Comparison of ENCODE assay signal across 21 mouse cellular contexts in the genomic region with DNA sequence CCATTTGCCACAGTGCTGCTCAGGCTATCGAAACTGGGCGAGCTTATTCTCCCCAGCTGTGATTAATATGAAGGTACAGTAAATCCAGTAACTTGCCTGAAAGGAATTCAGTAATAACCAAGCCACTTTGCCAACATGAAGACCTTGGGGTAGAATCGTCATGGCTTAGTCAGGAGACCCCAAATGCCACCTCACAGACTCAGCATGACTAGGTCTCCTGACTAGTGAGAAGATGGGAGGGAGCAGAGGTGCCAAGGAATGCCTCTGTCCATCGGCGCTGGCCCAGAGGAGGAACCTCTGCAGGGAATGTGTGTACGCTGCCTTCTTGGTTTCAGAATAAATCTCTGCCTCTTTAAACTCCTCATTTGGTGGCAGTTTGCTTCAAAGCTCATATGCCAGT. TPM values are rescaled to one million over a fixed set of nuclear protein-coding genes. Genes with fewer than 3 reads are reported as not detected.
A peak's percentile ranks its signal among the peaks of the same experiment; 100 is the strongest.
DNase-seq lines count a peak whose midpoint lies in the region; ATAC-seq and TF ChIP-seq lines count a peak whose summit lies in the region.
"Had no signal": no experiment of that assay in that cellular context is flagged by ENCODE, and none has a peak within 500 bp of the region (broad histone marks: within the 10 kb centered on the region; RNA-seq: fewer than 3 reads in every experiment).

No protein-coding gene starts in this region.

- intact Hi-C loops in heart, adult 2 months (cut with DNase I), result loop anchor here (2.0 kb wide), 1 partner anchor 17 kb away; no protein-coding TSS in a partner anchor

- WGBS in heart, adult 2 months, result 78% methylated on average over 6 of the region's 6 CpGs
- WGBS in lung, embryonic 15.5 days, result 83% methylated on average over 6 of the region's 6 CpGs

- no peak for TF ChIP-seq CTCF in heart, adult 2 months (IDR thresholded peaks at IDR 0.05)

- no peak for ATAC-seq in lung, embryonic 15.5 days (ENCODE audit: borderline replicate concordance, extremely low read depth, low FRiP score, low TSS enrichment)
- no peak for ATAC-seq in megakaryocyte, adult 5-6 weeks (ENCODE audit: poor library complexity, severe bottlenecking)
- ATAC-seq: forebrain, embryonic 16.5 days; hindbrain, postnatal 0 days had no signal

- peak overlapping the region; percentile 29 for H3K27ac ChIP-seq in heart, adult 2 months
- peak overlapping the region; percentile 9; the same call in 1 of the 2 replicates for H3K27ac ChIP-seq in lung, embryonic 15.5 days
- peak overlapping the region; percentile 4; the same call in 1 of the 2 replicates for H3K27ac ChIP-seq in brown adipose tissue, adult 24 weeks (replicated peaks; ENCODE audit: low read depth, low read length)
- H3K27ac ChIP-seq: embryonic facial prominence, embryonic 12.5 days; heart, embryonic 13.5 days; hindbrain, embryonic 13.5 days; hindbrain, postnatal 0 days had no signal

- H3K4me3 ChIP-seq in heart, adult 2 months, result no peak overlapping the region
- no peak overlapping the region for H3K4me3 ChIP-seq in lung, embryonic 15.5 days
- no peak overlapping the region for H3K4me3 ChIP-seq in brown adipose tissue, adult 24 weeks (ENCODE audit: insufficient read depth, low read depth, low read length)
- H3K4me3 ChIP-seq: embryonic facial prominence, embryonic 12.5 days; heart, embryonic 13.5 days; hindbrain, embryonic 13.5 days; kidney, embryonic 15.5 days had no signal

- TF ChIP-seq POLR2A in heart, adult 2 months (IDR thresholded peaks at IDR 0.05; ENCODE audit: insufficient read depth, low read depth, low read length), result no peak

- H3K4me1 ChIP-seq in heart, adult 2 months (ENCODE audit: control insufficient read depth, insufficient read depth, low read length), result peaks cover 35% of the 10 kb centered on the region
- H3K4me1 ChIP-seq in lung, embryonic 15.5 days, result peaks cover 53% of the 10 kb centered on the region
- peaks cover 39% of the 10 kb centered on the region for H3K4me1 ChIP-seq in brown adipose tissue, adult 24 weeks (ENCODE audit: control insufficient read depth, insufficient read depth, insufficient read length, low read length)

- peak; percentile 42 for DNase-seq in adrenal gland, postnatal 14 days
- no peak for DNase-seq in adrenal gland, adult 18-20 months (ENCODE audit: low spot score in 2 of 2)
- no peak for DNase-seq in heart, adult 2 months
- DNase-seq in heart, postnatal 4 days, result no peak
- no peak for DNase-seq in lung, postnatal 25 days (ENCODE audit: low spot score)
- DNase-seq: cerebellum, adult 11 months; cerebellum, adult 8-10 months; cerebellum, postnatal 14 days; gastrocnemius, postnatal 36 days; heart, adult 11 months; kidney, adult 18-20 months had no signal

- no peak for TF ChIP-seq EP300 in heart, adult 2 months (IDR thresholded peaks at IDR 0.05; ENCODE audit: insufficient read depth, low read depth, low read length)

- H3K4me2 ChIP-seq in lung, embryonic 15.5 days, result no peak overlapping the region
- H3K4me2 ChIP-seq: embryonic facial prominence, embryonic 12.5 days; heart, embryonic 13.5 days; hindbrain, embryonic 13.5 days; kidney, embryonic 15.5 days had no signal

- H3K9me3 ChIP-seq in lung, embryonic 15.5 days, result no peaks in the 10 kb centered on the region
- H3K9me3 ChIP-seq: embryonic facial prominence, embryonic 12.5 days; heart, embryonic 13.5 days; hindbrain, embryonic 13.5 days; kidney, embryonic 15.5 days had no signal

- peaks cover 17% of the 10 kb centered on the region; the same call in 1 of the 2 replicates for H3K36me3 ChIP-seq in heart, adult 2 months (ENCODE audit: control insufficient read depth, insufficient read depth, low read length)
- H3K36me3 ChIP-seq in lung, embryonic 15.5 days, result no peaks in the 10 kb centered on the region
- H3K36me3 ChIP-seq: embryonic facial prominence, embryonic 12.5 days; heart, embryonic 13.5 days; hindbrain, embryonic 13.5 days had no signal

- no peaks in the 10 kb centered on the region for H3K79me2 ChIP-seq in heart, adult 2 months (replicated peaks; ENCODE audit: control insufficient read depth, insufficient read depth, low read length)

- H3K9ac ChIP-seq in heart, adult 2 months (ENCODE audit: low read depth, low read length), result no peak overlapping the region
- H3K9ac ChIP-seq in lung, embryonic 15.5 days, result no peak overlapping the region
- H3K9ac ChIP-seq: embryonic facial prominence, embryonic 12.5 days; heart, embryonic 13.5 days; hindbrain, embryonic 13.5 days; kidney, embryonic 15.5 days had no signal

- no peaks in the 10 kb centered on the region for H3K27me3 ChIP-seq in heart, adult 2 months (ENCODE audit: control insufficient read depth, insufficient read depth, low read length)
- H3K27me3 ChIP-seq in lung, embryonic 15.5 days, result no peaks in the 10 kb centered on the region
- H3K27me3 ChIP-seq: CH12.LX; embryonic facial prominence, embryonic 12.5 days; heart, embryonic 13.5 days; hindbrain, embryonic 13.5 days; kidney, embryonic 15.5 days had no signal

RNA-seq across cellular contexts. Expression of a gene that starts 30.4 kb away (rescaled TPM):
- 32.1 and 38.9 TPM in 2 replicates for total RNA-seq in adrenal gland, postnatal 14 days (2021)
- 10 to 100 TPM; 16.6 to 28.7 TPM for total RNA-seq in adrenal gland, adult 18-20 months (2021)
- total RNA-seq in heart, adult 2 months (2021), result 10 to 100 TPM; 24.9 to 25.8 TPM
- 16.5 and 34.0 TPM in 2 replicates for polyA plus RNA-seq in heart, adult 2 months (2012; rRNA removed)
- total RNA-seq in heart, postnatal 4 days (2021), result 10 to 100 TPM; 23.1 to 23.9 TPM
- 2.7 and 3.9 TPM in 2 replicates for polyA plus RNA-seq in lung, embryonic 15.5 days (2015; fragmentation: Nextera tagmentation; extraction: Ambion mirVana)
- polyA plus RNA-seq in brown adipose tissue, adult 24 weeks (2012; ENCODE audit: insufficient read depth, insufficient read length, missing spikeins), result 14.5 and 22.4 TPM in 2 replicates
- total RNA-seq in megakaryocyte, adult 5-6 weeks (2015), result 5.3 and 8.3 TPM in 2 replicates
- 0.73 and 1.3 TPM in 2 replicates for total RNA-seq in megakaryocyte, adult 5-6 weeks (2017)
